Mouse (Mus musculus) lung, adult 18-20 months (tissue): ENCODE data around the gene Prl7a1.

Experiments used
- DNase-seq, 2 experiments: peaks; one replicate each; pipeline ENCODE4 v3.0.0; 2022; ENCODE audit warnings: mixed read lengths in 2 of 2

Gene Prl7a1

GRCm38 (mm10) chr13:27642393-27642792 lies at the start of gene Prl7a1:
Gene Prl7a1 (minus strand): TSS chr13:27642493.
- no peak for DNase-seq

- no peak for DNase-seq
Observed at GRCm38 (mm10) chr13:27667936-27668335, 25.6 kb upstream of the Prl7a1 start, which contains the start of gene Prl7a2. Gene Prl7a2 (minus strand): TSS chr13:27668036.

- DNase-seq, result no peak
Observed at GRCm38 (mm10) chr13:27660747-27661146, 18.5 kb upstream of the Prl7a1 start.

GRCm38 (mm10) chr13:27610482-27610881 lies 31.8 kb downstream of the Prl7a1 start, which contains the start of gene Prl7b1:
Gene Prl7b1 (minus strand): TSS chr13:27610582.
- DNase-seq, result no peak
